9 mouse cellular contexts compared by ENCODE assay signal in genomic region chr12:84999053-84999452, GRCm38 (mm10). TPM values are rescaled to one million over a fixed set of nuclear protein-coding genes. Genes with fewer than 3 reads are reported as not detected.
DNase-seq lines count a peak whose midpoint lies in the region; ATAC-seq and TF ChIP-seq lines count a peak whose summit lies in the region.
"Had no signal": no experiment of that assay in that cellular context is flagged by ENCODE, and none has a peak within 500 bp of the region (broad histone marks: within the 10 kb centered on the region; RNA-seq: fewer than 3 reads in every experiment).

No protein-coding gene starts in this region.

- H3K79me2 ChIP-seq in myocyte (ENCODE audit: control insufficient read depth, insufficient read depth), result peaks cover 76% of the 10 kb centered on the region

- no peak for TF ChIP-seq EP300 in heart, postnatal 0 days (IDR thresholded peaks at IDR 0.05; ENCODE audit: low read depth)

- no peak overlapping the region for H3ac ChIP-seq in myocyte (ENCODE audit: control insufficient read depth, insufficient read length)

- no peak overlapping the region for H3K9ac ChIP-seq in heart, postnatal 0 days (replicated peaks; ENCODE audit: low read depth, low read length)
- H3K9ac ChIP-seq in embryonic facial prominence, embryonic 14.5 days (ENCODE audit: low read depth, low read length), result no peak overlapping the region
- H3K9ac ChIP-seq in intestine, embryonic 16.5 days (ENCODE audit: low read depth, low read length), result no peak overlapping the region

- no peak overlapping the region for H3K27ac ChIP-seq in heart, postnatal 0 days (ENCODE audit: low read depth)
- no peak overlapping the region for H3K27ac ChIP-seq in embryonic facial prominence, embryonic 14.5 days (replicated peaks; ENCODE audit: low read depth, low read length)
- no peak overlapping the region for H3K27ac ChIP-seq in intestine, embryonic 16.5 days (ENCODE audit: low read length)

- DNase-seq in heart, postnatal 0 days (ENCODE audit: low spot score), result no peak
- no peak for DNase-seq in heart, postnatal 14 days
- no peak for DNase-seq in embryonic facial prominence, embryonic 14.5 days (ENCODE audit: low spot score)
- DNase-seq in embryo, embryonic 10.5 days (ENCODE audit: low spot score), result no peak
- no peak for DNase-seq in gastrocnemius, postnatal 14 days
- DNase-seq in layer of hippocampus, postnatal 25 days (ENCODE audit: extremely low spot score in 1 of 2, low spot score in 1 of 2), result no peak
- DNase-seq: left cerebral cortex, postnatal 4 days had no signal

- H3K36me3 ChIP-seq in heart, postnatal 0 days (replicated peaks; ENCODE audit: control insufficient read depth, insufficient read depth, low read length), result no peaks in the 10 kb centered on the region
- no peaks in the 10 kb centered on the region for H3K36me3 ChIP-seq in embryonic facial prominence, embryonic 14.5 days (ENCODE audit: control insufficient read depth, insufficient read depth, low read length)
- no peaks in the 10 kb centered on the region for H3K36me3 ChIP-seq in intestine, embryonic 16.5 days (ENCODE audit: control insufficient read depth, insufficient read depth, low read length)
- peaks cover 20% of the 10 kb centered on the region for H3K36me3 ChIP-seq in myocyte (ENCODE audit: control insufficient read depth, insufficient read depth)

- peak overlapping the region; percentile 94; the same call in 1 of the 2 replicates for H3K4me2 ChIP-seq in heart, postnatal 0 days (ENCODE audit: low read depth, low read length)
- H3K4me2 ChIP-seq in embryonic facial prominence, embryonic 14.5 days (ENCODE audit: low read depth, low read length), result peak overlapping the region; percentile 97
- H3K4me2 ChIP-seq in intestine, embryonic 16.5 days (ENCODE audit: low read depth, low read length), result peak overlapping the region; percentile 49; the same call in 1 of the 2 replicates
- peak overlapping the region; percentile 75 for H3K4me2 ChIP-seq in myocyte (ENCODE audit: low read depth)

- H3K27me3 ChIP-seq in heart, postnatal 0 days (ENCODE audit: control insufficient read depth, insufficient read depth, low read length), result no peaks in the 10 kb centered on the region
- no peaks in the 10 kb centered on the region for H3K27me3 ChIP-seq in embryonic facial prominence, embryonic 14.5 days (replicated peaks; ENCODE audit: control insufficient read depth, insufficient read depth, low read length)
- H3K27me3 ChIP-seq in intestine, embryonic 16.5 days (replicated peaks; ENCODE audit: control insufficient read depth, insufficient read depth, low read length), result no peaks in the 10 kb centered on the region
- H3K27me3 ChIP-seq in myocyte (ENCODE audit: control insufficient read depth, insufficient read depth, insufficient read length), result no peaks in the 10 kb centered on the region

- H3K9me3 ChIP-seq in heart, postnatal 0 days (replicated peaks; ENCODE audit: control insufficient read depth, low read length), result peaks cover 5% of the 10 kb centered on the region; the same call in 1 of the 2 replicates
- H3K9me3 ChIP-seq in embryonic facial prominence, embryonic 14.5 days (ENCODE audit: control insufficient read depth, low read length), result no peaks in the 10 kb centered on the region
- no peaks in the 10 kb centered on the region for H3K9me3 ChIP-seq in intestine, embryonic 16.5 days (ENCODE audit: control insufficient read depth, low read length)

- ATAC-seq in heart, postnatal 0 days (ENCODE audit: insufficient read depth, low read depth), result no peak
- no peak for ATAC-seq in embryonic facial prominence, embryonic 14.5 days (ENCODE audit: low read depth)
- no peak for ATAC-seq in intestine, embryonic 16.5 days

- H3K4me3 ChIP-seq in heart, postnatal 0 days (ENCODE audit: low read depth, low read length), result no peak overlapping the region
- peak overlapping the region; percentile 99; the same call in 1 of the 2 replicates for H3K4me3 ChIP-seq in embryonic facial prominence, embryonic 14.5 days (ENCODE audit: low read depth, low read length)
- H3K4me3 ChIP-seq in intestine, embryonic 16.5 days (ENCODE audit: low read length), result peak overlapping the region; percentile 18; the same call in 1 of the 2 replicates
- H3K4me3 ChIP-seq in myocyte, result peak overlapping the region; percentile 76

- H3K4me1 ChIP-seq in heart, postnatal 0 days (ENCODE audit: control insufficient read depth, insufficient read depth), result peaks cover 23% of the 10 kb centered on the region
- peaks cover 15% of the 10 kb centered on the region for H3K4me1 ChIP-seq in embryonic facial prominence, embryonic 14.5 days (ENCODE audit: control insufficient read depth, insufficient read depth, low read length)
- peaks cover 19% of the 10 kb centered on the region for H3K4me1 ChIP-seq in intestine, embryonic 16.5 days (ENCODE audit: control insufficient read depth, insufficient read depth, low read length)

- no peak for TF ChIP-seq CTCF in heart, postnatal 0 days (IDR thresholded peaks at IDR 0.05; ENCODE audit: low read depth)

- intact Hi-C loops in heart, postnatal 14 days (cut with DNase I), result no loop called here
- intact Hi-C loops in gastrocnemius, postnatal 14 days (cut with DNase I; ENCODE audit: low total_unique reads), result no loop called here

- no peak for TF ChIP-seq POLR2A in myocyte (IDR thresholded peaks at IDR 0.05; ENCODE audit: insufficient read length, low read depth)

TF ChIP-seq in myocyte, 11 proteins besides CTCF, POLR2A, EP300 and RAD21:
- no peak for TF ChIP-seq E2F4 (IDR thresholded peaks at IDR 0.05; ENCODE audit: insufficient read depth)
- TF ChIP-seq SRF (IDR thresholded peaks at IDR 0.05; ENCODE audit: control insufficient read depth, insufficient read length, low read depth), result no peak
- TF ChIP-seq USF1 (IDR thresholded peaks at IDR 0.05; ENCODE audit: low read depth), result no peak
- TF ChIP-seq POLR2AphosphoS2 (IDR thresholded peaks at IDR 0.05; ENCODE audit: insufficient read length, low read depth), result no peak
- TF ChIP-seq MYOD1 (IDR thresholded peaks at IDR 0.05; ENCODE audit: control insufficient read depth in 1 of 3, insufficient read length in 2 of 3, low read depth in 2 of 3), result no peak
- TF ChIP-seq MYOG (IDR thresholded peaks at IDR 0.05; ENCODE audit: control insufficient read depth in 1 of 3, insufficient read depth in 1 of 3, insufficient read length in 2 of 3, low read depth in 2 of 3), result no peak
- no peak for TF ChIP-seq TCF3 (IDR thresholded peaks at IDR 0.05; ENCODE audit: insufficient read length, low read depth)
- TF ChIP-seq REST (IDR thresholded peaks at IDR 0.05; ENCODE audit: insufficient read depth, insufficient read length), result no peak
- TF ChIP-seq CEBPB (IDR thresholded peaks at IDR 0.05; ENCODE audit: insufficient read depth, poor library complexity, severe bottlenecking), result no peak
- TF ChIP-seq MAX (IDR thresholded peaks at IDR 0.05; ENCODE audit: low read depth), result no peak
- TF ChIP-seq TCF12 (IDR thresholded peaks at IDR 0.05; ENCODE audit: insufficient read depth, poor library complexity, severe bottlenecking), result no peak

RNA-seq across cellular contexts. Expression of gene Ylpm1, which starts 2.9 kb away (rescaled TPM):
- 10.2 and 14.7 TPM in 2 replicates for total RNA-seq in heart, postnatal 0 days (2014; rRNA removed; ENCODE audit: low replicate concordance)
- 10.2 and 10.5 TPM in 2 replicates for polyA plus RNA-seq in heart, postnatal 0 days (2015; fragmentation: Nextera tagmentation; extraction: Ambion mirVana)
- total RNA-seq in heart, postnatal 14 days (2021), result 10 to 100 TPM; 31.3 to 32.5 TPM
- 35.8 and 36.3 TPM in 2 replicates for polyA plus RNA-seq in embryonic facial prominence, embryonic 14.5 days (2014; fragmentation: Nextera tagmentation; extraction: Ambion mirVana)
- polyA plus RNA-seq in intestine, embryonic 16.5 days (2015; fragmentation: Nextera tagmentation; extraction: Ambion mirVana), result 17.7 and 18.5 TPM in 2 replicates
- polyA plus RNA-seq in myocyte (2012; fragmentation: generic; extraction: Trizol), result 21.0 TPM
- 10 to 100 TPM; 15.4 to 17.5 TPM for total RNA-seq in gastrocnemius, postnatal 14 days (2021)
- 100 to 1,000 TPM in 1 of 2 experiments, 10 to 100 TPM in 1; 98.2 to 136 TPM for total RNA-seq in layer of hippocampus, postnatal 25 days (2021)

RNA-seq across cellular contexts. Expression of gene Arel1, which starts 28.4 kb away (rescaled TPM):
- 33.2 and 38.8 TPM in 2 replicates for total RNA-seq in heart, postnatal 0 days (2014; rRNA removed; ENCODE audit: low replicate concordance)
- 11.0 and 12.1 TPM in 2 replicates for polyA plus RNA-seq in heart, postnatal 0 days (2015; fragmentation: Nextera tagmentation; extraction: Ambion mirVana)
- 10 to 100 TPM; 33.6 to 38.9 TPM for total RNA-seq in heart, postnatal 14 days (2021)
- 15.6 and 16.2 TPM in 2 replicates for polyA plus RNA-seq in embryonic facial prominence, embryonic 14.5 days (2014; fragmentation: Nextera tagmentation; extraction: Ambion mirVana)
- polyA plus RNA-seq in intestine, embryonic 16.5 days (2015; fragmentation: Nextera tagmentation; extraction: Ambion mirVana), result 8.0 and 8.5 TPM in 2 replicates
- polyA plus RNA-seq in myocyte (2012; fragmentation: generic; extraction: Trizol), result 17.4 TPM
- 10 to 100 TPM; 15.7 to 17.4 TPM for total RNA-seq in gastrocnemius, postnatal 14 days (2021)
- total RNA-seq in layer of hippocampus, postnatal 25 days (2021), result 100 to 1,000 TPM; 115 to 117 TPM

RNA-seq across cellular contexts. Expression of gene Fcf1, which starts 28.4 kb away (rescaled TPM):
- 17.8 and 39.1 TPM in 2 replicates for total RNA-seq in heart, postnatal 0 days (2014; rRNA removed; ENCODE audit: low replicate concordance)
- 85.1 and 90.9 TPM in 2 replicates for polyA plus RNA-seq in heart, postnatal 0 days (2015; fragmentation: Nextera tagmentation; extraction: Ambion mirVana)
- 10 to 100 TPM; 30.1 to 37.1 TPM for total RNA-seq in heart, postnatal 14 days (2021)
- polyA plus RNA-seq in embryonic facial prominence, embryonic 14.5 days (2014; fragmentation: Nextera tagmentation; extraction: Ambion mirVana), result 126 and 129 TPM in 2 replicates
- polyA plus RNA-seq in intestine, embryonic 16.5 days (2015; fragmentation: Nextera tagmentation; extraction: Ambion mirVana), result 123 and 134 TPM in 2 replicates
- polyA plus RNA-seq in myocyte (2012; fragmentation: generic; extraction: Trizol), result 129 TPM
- 10 to 100 TPM; 25.2 to 25.3 TPM for total RNA-seq in gastrocnemius, postnatal 14 days (2021)
- 10 to 100 TPM; 35.0 to 36.0 TPM for total RNA-seq in layer of hippocampus, postnatal 25 days (2021)
